ENCODE assay signal across 8 mouse cellular contexts in genomic region chr9:71466111-71466510, GRCm38 (mm10). TPM values are rescaled to one million over a fixed set of nuclear protein-coding genes. Genes with fewer than 3 reads are reported as not detected.
DNase-seq lines count a peak whose midpoint lies in the region; ATAC-seq lines count a peak whose summit lies in the region.

No protein-coding gene starts in this region.

- H3K4me2 ChIP-seq in neural tube, embryonic 11.5 days (ENCODE audit: low read depth): no peak overlapping the region
- H3K4me2 ChIP-seq in neural tube, embryonic 15.5 days: no peak overlapping the region
- no peak overlapping the region for H3K4me2 ChIP-seq in midbrain, embryonic 11.5 days

- no peaks in the 10 kb centered on the region for H3K4me1 ChIP-seq in neural tube, embryonic 11.5 days (ENCODE audit: control insufficient read depth, insufficient read depth, low read length)
- no peaks in the 10 kb centered on the region for H3K4me1 ChIP-seq in neural tube, embryonic 15.5 days
- no peaks in the 10 kb centered on the region for H3K4me1 ChIP-seq in midbrain, embryonic 11.5 days (ENCODE audit: control insufficient read depth, insufficient read depth, low read length)

- no peaks in the 10 kb centered on the region for H3K27me3 ChIP-seq in neural tube, embryonic 11.5 days (ENCODE audit: control insufficient read depth, insufficient read depth, low read length)
- H3K27me3 ChIP-seq in neural tube, embryonic 15.5 days (replicated peaks): no peaks in the 10 kb centered on the region
- H3K27me3 ChIP-seq in midbrain, embryonic 11.5 days (ENCODE audit: control insufficient read depth, insufficient read depth, low read length): no peaks in the 10 kb centered on the region

- no peaks in the 10 kb centered on the region for H3K9me3 ChIP-seq in neural tube, embryonic 11.5 days (ENCODE audit: control insufficient read depth, low read length)
- no peaks in the 10 kb centered on the region for H3K9me3 ChIP-seq in neural tube, embryonic 15.5 days (replicated peaks)
- no peaks in the 10 kb centered on the region for H3K9me3 ChIP-seq in midbrain, embryonic 11.5 days (ENCODE audit: control insufficient read depth, low read length)

- ATAC-seq in neural tube, embryonic 11.5 days (ENCODE audit: insufficient read depth, low FRiP score, low TSS enrichment): no peak
- ATAC-seq in neural tube, embryonic 15.5 days (ENCODE audit: low FRiP score): no peak
- no peak for ATAC-seq in inflammation-experienced regulatory T-cells, adult 6 months
- no peak for ATAC-seq in midbrain, embryonic 11.5 days (ENCODE audit: low FRiP score)

- WGBS in neural tube, embryonic 11.5 days: 82% methylated on average over 3 of the region's 3 CpGs
- 86% methylated on average over 3 of the region's 3 CpGs for WGBS in neural tube, embryonic 15.5 days
- WGBS in midbrain, embryonic 11.5 days: 85% methylated on average over 3 of the region's 3 CpGs

- intact Hi-C loops in heart, postnatal 25 days (cut with DNase I): no loop called here

- H3K9ac ChIP-seq in neural tube, embryonic 11.5 days (ENCODE audit: low read length): no peak overlapping the region
- no peak overlapping the region for H3K9ac ChIP-seq in neural tube, embryonic 15.5 days (replicated peaks)
- no peak overlapping the region for H3K9ac ChIP-seq in midbrain, embryonic 11.5 days (ENCODE audit: low read length)

- H3K36me3 ChIP-seq in neural tube, embryonic 11.5 days (ENCODE audit: control insufficient read depth, insufficient read depth, low read length): no peaks in the 10 kb centered on the region
- H3K36me3 ChIP-seq in neural tube, embryonic 15.5 days: no peaks in the 10 kb centered on the region
- H3K36me3 ChIP-seq in midbrain, embryonic 11.5 days (ENCODE audit: control insufficient read depth, insufficient read depth, low read length): no peaks in the 10 kb centered on the region

- H3K4me3 ChIP-seq in neural tube, embryonic 11.5 days (ENCODE audit: low read depth, low read length): no peak overlapping the region
- H3K4me3 ChIP-seq in neural tube, embryonic 15.5 days (replicated peaks): no peak overlapping the region
- no peak overlapping the region for H3K4me3 ChIP-seq in midbrain, embryonic 11.5 days (ENCODE audit: low read depth, low read length)

- DNase-seq in heart, postnatal 4 days: peak; percentile 59
- DNase-seq in heart, postnatal 25 days (ENCODE audit: low spot score): no peak
- peak; percentile 36 for DNase-seq in neural tube, embryonic 11.5 days (ENCODE audit: low spot score)
- peak; percentile 61 for DNase-seq in adrenal gland, postnatal 14 days
- peak; percentile 7 for DNase-seq in lung, postnatal 25 days (ENCODE audit: low spot score)
- DNase-seq in midbrain, embryonic 11.5 days (ENCODE audit: low spot score, missing footprints): no peak

- no peak overlapping the region for H3K27ac ChIP-seq in neural tube, embryonic 11.5 days (ENCODE audit: low read depth, low read length)
- H3K27ac ChIP-seq in neural tube, embryonic 15.5 days (replicated peaks): no peak overlapping the region
- H3K27ac ChIP-seq in midbrain, embryonic 11.5 days (ENCODE audit: low read depth, low read length): no peak overlapping the region

RNA-seq across cellular contexts. Expression of gene Polr2m, which starts 19.6 kb away (rescaled TPM):
- 100 to 1,000 TPM; 299 to 302 TPM for total RNA-seq in heart, postnatal 4 days (2021)
- total RNA-seq in heart, postnatal 25 days (2021): 100 to 1,000 TPM; 305 to 317 TPM
- 422 and 444 TPM in 2 replicates for polyA plus RNA-seq in neural tube, embryonic 11.5 days (2014; fragmentation: Nextera tagmentation; extraction: Ambion mirVana)
- polyA plus RNA-seq in neural tube, embryonic 15.5 days (2015; fragmentation: Nextera tagmentation; extraction: Ambion mirVana): 327 and 331 TPM in 2 replicates
- total RNA-seq in adrenal gland, postnatal 14 days (2021): 168 and 169 TPM in 2 replicates
- polyA plus RNA-seq in inflammation-experienced regulatory T-cells, adult 6 months (2017; shearing (Covaris generic)): 10 to 100 TPM; 19.3 to 26.8 (median 23.3) TPM
- 455 and 475 TPM in 2 replicates for polyA plus RNA-seq in midbrain, embryonic 11.5 days (2014; fragmentation: Nextera tagmentation; extraction: Ambion mirVana)

Comparison
In these comparisons a context has a peak if more than half of its experiments do, and no peak if none do; other contexts are left out.
1. DNase-seq: peak in heart, postnatal 4 days (single experiment), neural tube, embryonic 11.5 days (single experiment), adrenal gland, postnatal 14 days (single experiment) and lung, postnatal 25 days (single experiment); none in heart, postnatal 25 days (single experiment) and midbrain, embryonic 11.5 days (single experiment).
2. RNA of gene Polr2m, which starts 19.6 kb away (polyA plus RNA-seq): 455 to 475 TPM in midbrain, embryonic 11.5 days, 422 to 444 TPM in neural tube, embryonic 11.5 days and 327 to 331 TPM in neural tube, embryonic 15.5 days; 19.3 to 26.8 TPM in inflammation-experienced regulatory T-cells, adult 6 months; every median in the first group is over 10 times any median in the second.